Mouse (Mus musculus) neural tube, embryonic 12.5 days (tissue): ENCODE data around the gene Stk16. TPM values are rescaled to one million over a fixed set of nuclear protein-coding genes. Genes with fewer than 3 reads are reported as not detected.

Experiments
- ATAC-seq: fragments of 200-750 bp; cut with Nextera tagmentation; 2 replicates; pipeline ENCODE4 v1.8.0; 2017; ENCODE audit warnings: low read depth, mild to moderate bottlenecking, moderate TSS enrichment, moderate library complexity; ENCODE audit not compliant: low FRiP score
- H3K27ac ChIP-seq: fragments of 300-500 bp; sonication (generic); 2 replicates; pipeline ENCODE4 v1.5.1; 2016
- H3K27me3 ChIP-seq: fragments of 300-500 bp; sonication (generic); replicated peaks from 2 replicates; pipeline ENCODE4 v1.6.1; 2016; ENCODE audit warnings: mild to moderate bottlenecking
- H3K36me3 ChIP-seq: fragments of 300-500 bp; sonication (generic); 2 replicates; pipeline ENCODE4 v1.6.1; 2016; ENCODE audit warnings: mild to moderate bottlenecking
- H3K4me1 ChIP-seq: fragments of 300-500 bp; sonication (generic); 2 replicates; pipeline ENCODE4 v1.6.1; 2016
- H3K4me2 ChIP-seq: fragments of 300-500 bp; sonication (generic); replicated peaks from 2 replicates; pipeline ENCODE4 v1.6.1; 2016; ENCODE audit warnings: mild to moderate bottlenecking
- H3K4me3 ChIP-seq: fragments of 300-500 bp; sonication (generic); 2 replicates; pipeline ENCODE4 v1.5.1; 2016
- H3K9ac ChIP-seq: fragments of 300-500 bp; sonication (generic); 2 replicates; pipeline ENCODE4 v1.6.1; 2016; ENCODE audit warnings: mild to moderate bottlenecking
- H3K9me3 ChIP-seq: fragments of 300-500 bp; sonication (generic); 2 replicates; pipeline ENCODE4 v1.6.1; 2016; ENCODE audit warnings: mild to moderate bottlenecking
- WGBS: fragments of 180-500 bp; shearing (Covaris S2); methylation state at CpG from one replicate; pipeline ENCODE4 v1.1.7; 2016; 5-methylcytosine and 5-hydroxymethylcytosine counted together
- polyA plus RNA-seq: library from polyadenylated mRNA; unstranded; fragments of >200 nt; fragmentation: Nextera tagmentation; extraction: Ambion mirVana; gene quantifications from 2 replicates; pipeline ENCODE4 v1.2.1, GENCODE M21; 2016

The Stk16 gene
- polyA plus RNA-seq, 1 experiment from 2014 or later: 143 TPM

DNA sequence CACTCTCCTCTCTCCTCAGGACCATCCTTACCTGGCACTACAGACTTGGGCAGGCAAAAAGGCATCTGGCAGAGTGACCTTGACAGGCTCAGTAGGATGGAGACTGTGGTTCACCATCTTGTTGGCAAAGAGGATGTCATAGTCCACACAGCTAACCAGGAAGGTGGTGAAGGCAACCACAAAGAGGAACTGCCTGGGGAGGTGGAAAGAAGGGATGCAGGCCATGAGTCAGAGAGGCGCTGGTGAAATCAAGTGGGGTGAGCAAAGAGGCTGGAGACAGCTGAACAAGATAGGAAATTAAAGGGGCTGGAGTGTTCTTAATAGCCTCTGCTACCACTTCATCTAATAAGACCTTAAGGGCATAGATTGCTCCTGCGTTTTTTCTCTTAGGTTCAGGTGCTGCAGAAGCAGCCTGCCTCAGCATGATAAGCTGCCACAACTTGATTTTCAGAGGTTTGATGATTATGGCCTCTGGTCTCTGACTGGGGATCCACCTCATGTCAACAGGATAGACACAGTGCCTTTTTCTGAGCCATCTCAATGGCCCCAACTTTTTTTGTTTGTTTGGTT is 22.6 kb upstream of the Stk16 start:
- H3K9me3 ChIP-seq: no peaks in the 10 kb centered on the region
- H3K9ac ChIP-seq: no peak overlapping the region
- peaks cover 12% of the 10 kb centered on the region for H3K4me1 ChIP-seq
- peaks cover 48% of the 10 kb centered on the region for H3K36me3 ChIP-seq
- no peaks in the 10 kb centered on the region for H3K27me3 ChIP-seq
- no peak overlapping the region for H3K4me3 ChIP-seq
- H3K27ac ChIP-seq: no peak overlapping the region
- no peak for ATAC-seq
- 89% methylated on average over 2 of the region's 2 CpGs for WGBS
- H3K4me2 ChIP-seq: no peak overlapping the region

- Histone ChIP-seq H3K27me3 (no peaks in the 10 kb centered on the region), H3K27ac (no peak overlapping the region), H3K4me2 (peak overlapping the region; percentile 75), H3K9ac (peak overlapping the region; percentile 88; the same call in 1 of the 2 replicates), H3K9me3 (no peaks in the 10 kb centered on the region), H3K4me3 (no peak overlapping the region), H3K36me3 (peaks cover 28% of the 10 kb centered on the region), H3K4me1 (peaks cover 17% of the 10 kb centered on the region)
- 74% methylated on average over 2 of the region's 2 CpGs for WGBS
- ATAC-seq: no peak
Measured at GRCm38 (mm10) chr1:75190577-75190976, 20.1 kb upstream of the Stk16 start.

GRCm38 (mm10) chr1:75191258-75191621 is 19.4 kb upstream of the Stk16 start:
- Histone ChIP-seq H3K4me3 (peak overlapping the region; percentile 75), H3K9me3 (no peaks in the 10 kb centered on the region), H3K9ac (peak overlapping the region; percentile 88), H3K27ac (peak overlapping the region; percentile 65), H3K27me3 (no peaks in the 10 kb centered on the region), H3K4me1 (peaks cover 17% of the 10 kb centered on the region), H3K4me2 (peak overlapping the region; percentile 75), H3K36me3 (peaks cover 28% of the 10 kb centered on the region)
- ATAC-seq: no peak
- WGBS: 41% methylated on average over 5 of the region's 5 CpGs

- peak within 1 kb of the TSS; percentile 75 for H3K4me2 ChIP-seq
- ATAC-seq: peak; percentile 99
- peak within 1 kb of the TSS; percentile 65 for H3K27ac ChIP-seq
- H3K9me3 ChIP-seq: no peaks in the 10 kb centered on the region
- H3K27me3 ChIP-seq: no peaks in the 10 kb centered on the region
- WGBS: under 1% methylated on average over 56 of the region's 56 CpGs
- H3K36me3 ChIP-seq: peaks cover 28% of the 10 kb centered on the region
- peak within 1 kb of the TSS; percentile 75 for H3K4me3 ChIP-seq
- peaks cover 17% of the 10 kb centered on the region for H3K4me1 ChIP-seq
- peak within 1 kb of the TSS; percentile 88 for H3K9ac ChIP-seq
Measured at GRCm38 (mm10) chr1:75191622-75192402, 18.8 kb upstream of the Stk16 start, which contains the start of the genes Ankzf1 and Atg9a. TSS of gene Ankzf1 (plus strand) at chr1:75192151. TSS of gene Atg9a (minus strand) at chr1:75192196.

GRCm38 (mm10) chr1:75192452-75192851 is 18.2 kb upstream of the Stk16 start:
- H3K9ac ChIP-seq: peak overlapping the region; percentile 88
- H3K36me3 ChIP-seq: peaks cover 33% of the 10 kb centered on the region
- peak; percentile 26 for ATAC-seq
- no peaks in the 10 kb centered on the region for H3K27me3 ChIP-seq
- peak overlapping the region; percentile 75 for H3K4me2 ChIP-seq
- no peaks in the 10 kb centered on the region for H3K9me3 ChIP-seq
- WGBS: under 1% methylated on average over 19 of the region's 19 CpGs
- H3K4me3 ChIP-seq: peak overlapping the region; percentile 75
- H3K27ac ChIP-seq: peak overlapping the region; percentile 58; the same call in 1 of the 2 replicates
- peaks cover 17% of the 10 kb centered on the region for H3K4me1 ChIP-seq

GRCm38 (mm10) chr1:75201236-75201635 is 9.4 kb upstream of the Stk16 start:
- Histone ChIP-seq H3K27ac (no peak overlapping the region), H3K9me3 (no peaks in the 10 kb centered on the region), H3K9ac (no peak overlapping the region), H3K4me3 (no peak overlapping the region), H3K4me1 (no peaks in the 10 kb centered on the region), H3K27me3 (no peaks in the 10 kb centered on the region), H3K4me2 (no peak overlapping the region), H3K36me3 (peaks cover 38% of the 10 kb centered on the region)
- no peak for ATAC-seq
- WGBS: 89% methylated on average over 1 of the region's 1 CpGs

DNA sequence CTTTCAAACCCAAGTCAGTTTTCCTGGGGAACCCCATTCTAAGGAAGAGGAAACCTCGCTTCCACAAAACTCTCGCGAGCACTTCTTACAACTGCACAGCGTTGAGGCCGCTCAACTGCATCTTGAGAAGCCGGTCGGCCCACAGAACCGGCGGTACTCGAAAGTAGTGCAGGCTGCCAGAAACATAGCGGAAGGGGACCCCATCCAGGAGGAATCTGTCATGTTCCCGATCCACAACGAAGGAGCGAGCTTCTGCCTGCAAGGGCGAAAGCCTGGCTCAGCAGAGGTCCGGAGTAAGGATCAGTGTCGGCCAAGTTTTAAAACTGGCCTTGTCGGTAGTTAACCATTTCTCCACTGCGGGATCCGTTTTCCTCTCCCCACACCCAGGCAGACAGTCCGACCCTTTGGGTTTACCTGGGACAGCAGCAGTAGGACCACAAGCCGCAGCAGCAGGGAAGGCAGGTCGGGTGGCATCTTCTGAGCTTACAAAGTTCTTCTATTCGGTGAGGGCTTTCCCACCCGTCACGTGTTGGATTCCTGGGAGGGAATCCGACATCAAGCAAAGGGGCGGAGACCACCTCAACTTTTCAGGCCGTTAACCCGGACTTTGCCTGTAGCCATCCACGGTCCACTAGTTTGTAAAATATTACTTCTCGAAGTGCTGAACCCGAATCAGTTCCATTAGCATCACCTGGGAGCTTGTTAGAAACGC is 1.5 kb upstream of the Stk16 start:
- Histone ChIP-seq H3K36me3 (peaks cover 23% of the 10 kb centered on the region), H3K4me1 (peaks cover 37% of the 10 kb centered on the region), H3K9ac (peak overlapping the region; percentile 42), H3K4me3 (peak overlapping the region; percentile 14), H3K9me3 (no peaks in the 10 kb centered on the region), H3K27me3 (peaks cover 4% of the 10 kb centered on the region; the same call in 1 of the 2 replicates), H3K27ac (no peak overlapping the region), H3K4me2 (peak overlapping the region; percentile 97)
- whole genome bisulfite sequencing: 14% methylated on average over 34 of the region's 34 CpGs
- ATAC-seq: no peak

GRCm38 (mm10) chr1:75211141-75211708 is 587 bp downstream of the Stk16 start:
- Histone ChIP-seq H3K36me3 (peaks cover 40% of the 10 kb centered on the region), H3K9me3 (no peaks in the 10 kb centered on the region), H3K4me1 (peaks cover 37% of the 10 kb centered on the region), H3K9ac (peak overlapping the region; percentile 96), H3K4me3 (peak overlapping the region; percentile 98), H3K27me3 (peaks cover 10% of the 10 kb centered on the region), H3K27ac (no peak overlapping the region), H3K4me2 (peak overlapping the region; percentile 97)
- WGBS: 15% methylated on average over 17 of the region's 17 CpGs
- ATAC-seq: peak; percentile 21; the same call in 1 of the 2 replicates

- Histone ChIP-seq H3K36me3 (peaks cover 40% of the 10 kb centered on the region), H3K27me3 (peaks cover 20% of the 10 kb centered on the region), H3K4me1 (peaks cover 37% of the 10 kb centered on the region), H3K4me2 (no peak overlapping the region; the same call in 1 of the 2 replicates), H3K4me3 (no peak overlapping the region), H3K9me3 (no peaks in the 10 kb centered on the region), H3K27ac (no peak overlapping the region), H3K9ac (no peak overlapping the region)
- WGBS: 84% methylated on average over 4 of the region's 4 CpGs
- ATAC-seq: no peak
Measured at GRCm38 (mm10) chr1:75212542-75212941, 1.9 kb downstream of the Stk16 start.

DNA sequence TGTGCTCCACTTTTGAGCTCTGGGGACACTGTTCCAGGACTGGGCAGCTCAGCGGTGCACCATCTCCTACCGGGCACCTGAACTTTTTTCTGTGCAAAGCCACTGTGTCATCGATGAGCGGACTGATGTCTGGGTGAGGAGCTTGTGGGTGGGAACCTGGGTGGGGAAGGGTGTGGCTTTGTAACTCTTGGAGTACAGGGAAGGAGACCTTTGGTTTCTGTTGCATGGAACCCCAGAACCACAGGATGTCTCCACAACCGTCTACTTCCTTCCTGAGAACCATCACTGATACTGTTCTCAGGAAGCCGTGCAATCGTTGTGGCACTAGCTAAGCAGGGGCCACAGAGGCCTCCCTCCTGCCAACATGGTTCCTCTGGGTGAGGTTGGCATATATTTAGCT is 2.5 kb downstream of the Stk16 start:
- WGBS: 96% methylated on average over 7 of the region's 7 CpGs

GRCm38 (mm10) chr1:75214442-75214841 is 3.8 kb downstream of the Stk16 start:
- Histone ChIP-seq H3K27me3 (peaks cover 36% of the 10 kb centered on the region), H3K9me3 (no peaks in the 10 kb centered on the region), H3K4me2 (no peak overlapping the region), H3K9ac (no peak overlapping the region), H3K4me1 (peaks cover 39% of the 10 kb centered on the region), H3K36me3 (peaks cover 40% of the 10 kb centered on the region), H3K4me3 (no peak overlapping the region), H3K27ac (no peak overlapping the region)
- 83% methylated on average over 2 of the region's 2 CpGs for WGBS
- no peak for ATAC-seq

More for the DNA sequence above, 2.5 kb downstream of the Stk16 start:
- no peak for ATAC-seq
- no peak overlapping the region for H3K9ac ChIP-seq
- H3K4me1 ChIP-seq: peaks cover 40% of the 10 kb centered on the region
- no peak overlapping the region for H3K4me2 ChIP-seq
- no peaks in the 10 kb centered on the region for H3K9me3 ChIP-seq
- H3K27ac ChIP-seq: no peak overlapping the region
- no peak overlapping the region for H3K4me3 ChIP-seq
- peaks cover 26% of the 10 kb centered on the region for H3K27me3 ChIP-seq
- H3K36me3 ChIP-seq: peaks cover 40% of the 10 kb centered on the region

- 70% methylated on average over 5 of the region's 5 CpGs for WGBS
- H3K4me1 ChIP-seq: peaks cover 40% of the 10 kb centered on the region
- ATAC-seq: no peak
Measured at GRCm38 (mm10) chr1:75214886-75215285, 4.2 kb downstream of the Stk16 start.

More at GRCm38 (mm10) chr1:75214886-75215285, 4.2 kb downstream of the Stk16 start:
- no peaks in the 10 kb centered on the region for H3K9me3 ChIP-seq
- no peak overlapping the region for H3K9ac ChIP-seq
- H3K27me3 ChIP-seq: peaks cover 40% of the 10 kb centered on the region
- H3K4me3 ChIP-seq: no peak overlapping the region
- no peak overlapping the region for H3K4me2 ChIP-seq
- H3K36me3 ChIP-seq: peaks cover 40% of the 10 kb centered on the region
- H3K27ac ChIP-seq: no peak overlapping the region
